11 mouse cellular contexts compared by ENCODE assay signal in genomic region chr13:24501179-24501905, GRCm38 (mm10).
A peak's percentile ranks its signal among the peaks of the same experiment; 100 is the strongest.
DNase-seq lines count a peak whose midpoint lies in the region; ATAC-seq and TF ChIP-seq lines count a peak whose summit lies in the region.
"Had no signal": no experiment of that assay in that cellular context is flagged by ENCODE, and none has a peak within 500 bp of the region (broad histone marks: within the 10 kb centered on the region; RNA-seq: fewer than 3 reads in every experiment).

No protein-coding gene starts in this region.

- no peak overlapping the region for H3K4me3 ChIP-seq in kidney, embryonic 14.5 days (ENCODE audit: low read length)
- H3K4me3 ChIP-seq in liver, embryonic 12.5 days: peak overlapping the region; percentile 51
- H3K4me3 ChIP-seq in small intestine, adult 2 months (ENCODE audit: low read depth, low read length): peak overlapping the region; percentile 49
- H3K4me3 ChIP-seq: limb, embryonic 12.5 days had no signal

- no peak overlapping the region for H3K9ac ChIP-seq in kidney, embryonic 14.5 days (ENCODE audit: low read depth, low read length)
- H3K9ac ChIP-seq in liver, embryonic 12.5 days: peak overlapping the region; percentile 69
- H3K9ac ChIP-seq: limb, embryonic 12.5 days had no signal

- TF ChIP-seq POLR2A in brain, embryonic 14.5 days (IDR thresholded peaks at IDR 0.05; ENCODE audit: borderline replicate concordance, extremely low read depth, insufficient read depth, insufficient read length, poor library complexity, severe bottlenecking): no peak
- TF ChIP-seq POLR2A in small intestine, adult 2 months (IDR thresholded peaks at IDR 0.05; ENCODE audit: low read depth, low read length): no peak

- H3K27ac ChIP-seq in kidney, embryonic 14.5 days (ENCODE audit: low read depth, low read length): no peak overlapping the region
- peak overlapping the region; percentile 73 for H3K27ac ChIP-seq in liver, embryonic 12.5 days
- H3K27ac ChIP-seq in small intestine, adult 2 months (ENCODE audit: insufficient read depth, low read depth, low read length): no peak overlapping the region
- H3K27ac ChIP-seq: limb, embryonic 12.5 days had no signal

- H3K36me3 ChIP-seq in kidney, embryonic 14.5 days (ENCODE audit: control insufficient read depth, insufficient read depth, low read length): no peaks in the 10 kb centered on the region
- H3K36me3 ChIP-seq in liver, embryonic 12.5 days: no peaks in the 10 kb centered on the region
- H3K36me3 ChIP-seq in small intestine, adult 2 months (ENCODE audit: control insufficient read depth, insufficient read depth, low read length): no peaks in the 10 kb centered on the region
- H3K36me3 ChIP-seq: limb, embryonic 12.5 days had no signal

- H3K27me3 ChIP-seq in kidney, embryonic 14.5 days (ENCODE audit: control insufficient read depth, insufficient read depth, low read length): no peaks in the 10 kb centered on the region
- H3K27me3 ChIP-seq in liver, embryonic 12.5 days (replicated peaks): no peaks in the 10 kb centered on the region
- H3K27me3 ChIP-seq in small intestine, adult 2 months (ENCODE audit: control insufficient read depth, insufficient read depth, low read length): no peaks in the 10 kb centered on the region
- H3K27me3 ChIP-seq: limb, embryonic 12.5 days had no signal

- no peak overlapping the region for H3K4me2 ChIP-seq in kidney, embryonic 14.5 days (replicated peaks; ENCODE audit: low read depth, low read length)
- peak overlapping the region; percentile 70 for H3K4me2 ChIP-seq in liver, embryonic 12.5 days
- H3K4me2 ChIP-seq: heart, embryonic 11.5 days; limb, embryonic 12.5 days had no signal

- peak; percentile 2 to 6 for DNase-seq in kidney, adult 8-10 months
- peak; percentile 72 for DNase-seq in brain, embryonic 14.5 days (ENCODE audit: low read depth)
- DNase-seq in left cerebral cortex, adult 18-20 months (ENCODE audit: low spot score in 2 of 2): no peak
- no peak for DNase-seq in layer of hippocampus, postnatal 10 days (ENCODE audit: low spot score in 2 of 2)
- DNase-seq in layer of hippocampus, adult 9-10 months (ENCODE audit: low spot score): no peak
- DNase-seq: retina, postnatal 1 day had no signal

- no peaks in the 10 kb centered on the region for H3K4me1 ChIP-seq in kidney, embryonic 14.5 days (ENCODE audit: control insufficient read depth, insufficient read depth, low read length)
- peaks cover 68% of the 10 kb centered on the region for H3K4me1 ChIP-seq in liver, embryonic 12.5 days
- H3K4me1 ChIP-seq in small intestine, adult 2 months (ENCODE audit: control insufficient read depth, insufficient read depth, insufficient read length, low read length): no peaks in the 10 kb centered on the region
- H3K4me1 ChIP-seq: limb, embryonic 12.5 days had no signal

- ATAC-seq in kidney, embryonic 14.5 days (ENCODE audit: low FRiP score, low TSS enrichment): no peak
- peak; percentile 47; the same call in 1 of the 2 replicates for ATAC-seq in liver, embryonic 12.5 days

- 76% methylated on average over 25 of the region's 25 CpGs for WGBS in kidney, embryonic 14.5 days
- WGBS in liver, embryonic 12.5 days (ENCODE audit: insufficient replicate concordance): 26% methylated on average over 25 of the region's 25 CpGs
- WGBS in small intestine, adult 2 months: 75% methylated on average over 25 of the region's 25 CpGs

- TF ChIP-seq CTCF in brain, embryonic 14.5 days (IDR thresholded peaks at IDR 0.05; ENCODE audit: borderline replicate concordance, extremely low read depth, insufficient read depth, insufficient read length): no peak
- TF ChIP-seq CTCF in small intestine, adult 2 months (IDR thresholded peaks at IDR 0.05; ENCODE audit: extremely low read depth, insufficient read length, insufficient replicate concordance, low read depth, low read length): no peak

- no peaks in the 10 kb centered on the region for H3K9me3 ChIP-seq in kidney, embryonic 14.5 days (ENCODE audit: control insufficient read depth, low read length)
- no peaks in the 10 kb centered on the region for H3K9me3 ChIP-seq in liver, embryonic 12.5 days (replicated peaks)
- H3K9me3 ChIP-seq: limb, embryonic 12.5 days had no signal

Comparison
In these comparisons a context has a peak if more than half of its experiments do, and no peak if none do; other contexts are left out.
1. DNase-seq: peak in kidney, adult 8-10 months (2 of 2) and brain, embryonic 14.5 days (single experiment); none in left cerebral cortex, adult 18-20 months (0 of 2), layer of hippocampus, postnatal 10 days (0 of 2) and layer of hippocampus, adult 9-10 months (single experiment).